Mouse (Mus musculus) cerebral cortex, adult 2 months (tissue): ENCODE results near the gene Plcb1.

Source experiments
- WGBS: fragments of 180-500 bp; shearing (Covaris S2); methylation state at CpG from one replicate; pipeline ENCODE4 v1.1.7; 2018; 5-methylcytosine and 5-hydroxymethylcytosine counted together

Gene Plcb1

DNA sequence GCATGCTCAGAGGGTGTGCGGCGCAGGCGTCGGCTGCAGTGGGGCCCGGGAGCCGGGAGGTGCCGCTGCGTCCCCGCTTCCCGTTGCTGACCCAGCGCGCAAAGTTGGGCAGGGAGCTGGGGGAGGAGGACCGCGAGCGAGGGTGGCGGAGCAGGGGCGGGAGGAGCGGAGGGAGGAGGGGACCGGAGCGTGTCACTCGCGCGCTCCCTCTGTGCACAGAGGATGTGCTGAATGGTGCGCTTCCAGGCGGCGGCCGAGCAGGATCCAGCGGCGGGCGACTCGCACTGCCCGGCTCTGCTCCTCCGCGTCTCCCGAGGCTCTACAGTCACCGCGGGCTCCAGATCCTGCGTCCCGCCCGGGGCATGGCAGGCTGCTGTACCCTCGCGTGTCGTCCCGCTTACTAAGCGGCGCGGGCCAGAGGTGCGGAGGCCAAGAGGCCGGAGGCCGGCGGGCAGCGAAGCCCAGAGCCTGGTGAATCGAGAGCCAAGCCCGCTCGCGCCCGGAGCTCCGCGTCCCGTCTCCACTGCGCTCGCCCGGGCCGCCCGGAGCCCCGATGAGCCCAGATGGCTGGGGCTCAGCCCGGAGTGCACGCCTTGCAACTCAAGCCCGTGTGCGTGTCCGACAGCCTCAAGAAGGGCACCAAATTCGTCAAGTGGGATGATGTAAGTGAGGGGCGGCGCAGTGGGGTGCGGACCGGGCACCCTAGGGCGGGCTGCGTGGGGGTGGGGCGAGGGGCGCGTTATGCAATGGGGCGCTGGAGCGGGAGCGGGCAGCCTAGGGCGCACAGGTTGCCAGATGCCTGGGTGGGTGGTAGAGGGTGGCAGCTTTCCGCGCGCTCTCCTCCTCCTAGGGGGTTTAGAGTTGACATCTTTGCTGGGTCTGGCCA is at the start of gene Plcb1:
TSS of gene Plcb1 (plus strand) at position 98 of the 886 bp plus-strand sequence.
- WGBS, result under 1% methylated on average over 88 of the region's 88 CpGs

DNA sequence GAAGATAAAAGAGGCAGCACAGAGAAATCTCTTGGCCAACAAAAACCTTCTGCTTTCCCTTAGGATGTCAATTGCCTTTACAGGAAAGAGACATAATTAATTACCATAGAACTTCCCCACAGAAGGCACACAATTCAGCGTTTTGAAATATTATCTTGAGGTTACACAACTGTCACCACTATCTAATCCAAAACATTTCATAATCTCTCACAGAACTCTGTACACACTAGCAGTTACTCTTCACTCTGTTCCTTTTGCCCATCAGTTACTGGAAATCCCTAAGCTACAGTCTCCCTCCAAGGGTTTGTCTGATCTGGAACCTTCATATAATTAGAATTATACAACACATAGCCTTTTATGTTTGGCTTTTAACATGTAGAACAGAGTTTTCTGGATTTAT is 29.8 kb upstream of the Plcb1 start:
- 74% methylated on average over 1 of the region's 1 CpGs for WGBS

DNA sequence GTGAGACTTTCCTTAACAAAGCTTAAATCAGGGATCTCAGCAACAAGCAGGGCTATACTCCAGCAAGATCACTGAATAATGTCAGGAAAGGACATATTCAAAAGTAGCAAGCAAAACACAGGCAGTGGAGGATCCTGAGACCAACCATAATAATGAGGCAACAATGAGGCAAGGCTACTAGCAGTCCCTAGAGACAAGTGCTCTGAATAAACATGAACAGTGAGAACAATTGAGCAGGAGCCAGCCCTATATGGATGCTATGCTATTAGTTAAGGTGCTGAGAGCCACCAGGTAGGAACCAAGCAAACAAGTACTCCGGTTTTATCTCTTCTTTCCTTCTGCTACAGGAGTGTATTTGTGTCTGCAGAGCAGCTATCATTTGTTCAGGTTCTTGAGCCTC is 24.8 kb upstream of the Plcb1 start:
- 64% methylated on average over 1 of the region's 1 CpGs for WGBS

DNA sequence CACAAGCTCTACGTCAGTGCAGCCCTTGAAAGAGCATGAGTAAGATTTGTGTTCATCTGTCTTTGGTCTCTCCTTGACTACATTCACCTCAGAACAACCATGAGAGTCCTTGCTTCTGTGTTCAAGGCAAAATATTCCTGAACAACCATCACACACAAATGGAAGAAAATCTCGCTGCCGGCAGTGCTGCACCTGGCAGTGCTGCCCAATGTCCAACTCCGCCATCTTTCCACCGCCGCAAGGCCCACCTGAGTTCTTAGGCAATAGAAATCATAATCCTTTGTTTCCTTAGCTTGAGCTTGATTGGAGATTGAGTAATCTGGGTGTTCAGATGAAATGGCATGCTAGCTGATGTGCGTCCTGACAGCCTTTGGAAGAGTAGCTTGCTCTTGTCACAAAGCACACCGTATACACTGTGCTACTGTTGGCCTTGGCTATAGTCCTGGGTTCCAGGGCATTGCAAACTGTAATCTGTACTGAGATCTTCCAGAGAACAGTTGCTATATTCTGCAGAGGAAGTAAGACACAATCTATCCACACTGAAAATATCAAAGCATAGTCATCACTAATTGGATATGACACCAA is 22.4 kb upstream of the Plcb1 start:
- WGBS, result 97% methylated on average over 8 of the region's 8 CpGs

DNA sequence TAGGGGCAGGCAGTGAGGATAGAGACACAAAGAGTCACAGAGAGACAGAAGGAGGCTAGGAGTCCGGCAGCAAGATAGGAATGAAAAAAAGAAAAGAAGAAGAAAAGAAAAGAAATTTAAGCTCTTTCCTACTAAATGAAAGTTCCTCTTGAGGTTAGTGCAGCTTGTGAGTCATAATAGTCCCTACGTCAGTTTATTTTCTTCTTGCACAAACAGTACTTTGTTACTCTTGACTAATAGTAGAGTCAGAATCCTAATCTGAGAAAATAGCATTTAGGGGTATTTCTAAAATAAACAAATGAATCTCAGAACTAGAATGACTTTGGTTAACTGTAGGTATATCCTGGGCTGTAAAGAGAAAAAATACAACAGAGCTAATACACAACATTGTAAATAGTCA is 21.4 kb upstream of the Plcb1 start:
- 79% methylated on average over 2 of the region's 2 CpGs for WGBS

DNA sequence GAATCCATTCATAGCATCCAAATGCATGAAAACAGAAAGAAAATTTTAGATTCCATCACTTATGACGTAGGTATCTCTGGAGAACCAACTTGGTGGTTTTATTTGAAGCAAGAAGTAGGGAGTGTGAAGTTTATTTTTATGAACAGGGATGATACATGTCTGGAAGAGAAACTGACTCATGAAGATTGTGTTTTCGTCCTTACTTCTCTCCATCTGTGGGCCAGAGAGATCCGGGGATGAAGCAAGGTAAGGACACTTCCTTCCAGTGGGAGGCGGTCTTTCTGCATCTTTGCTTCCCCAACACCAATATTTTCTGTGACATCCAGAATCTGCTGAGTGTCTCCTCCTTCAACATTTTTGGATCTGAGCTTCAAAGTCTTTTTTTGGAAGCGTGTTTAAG is 6.0 kb upstream of the Plcb1 start:
- WGBS, result 26% methylated on average over 5 of the region's 5 CpGs

DNA sequence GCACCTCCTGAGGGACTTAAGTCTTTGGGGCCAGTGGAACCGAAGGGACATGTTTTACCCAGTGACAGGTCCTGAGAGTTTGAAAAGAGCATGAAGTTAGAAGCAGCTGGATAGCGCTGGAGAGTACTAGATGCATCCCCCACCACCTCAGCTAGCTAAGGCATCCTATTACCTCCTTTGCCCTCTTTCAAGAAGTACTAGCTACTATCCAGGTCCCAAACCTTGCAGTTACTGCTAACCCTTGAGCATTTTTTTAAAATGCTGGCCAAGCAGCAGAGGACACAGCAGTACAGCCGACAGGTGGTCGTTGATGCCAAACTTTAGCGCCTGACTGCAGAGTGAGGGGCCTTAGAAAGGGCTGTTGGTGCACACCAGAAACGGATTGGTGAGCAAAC is 986 bp downstream of the Plcb1 start:
- WGBS, result 6% methylated on average over 6 of the region's 6 CpGs

DNA sequence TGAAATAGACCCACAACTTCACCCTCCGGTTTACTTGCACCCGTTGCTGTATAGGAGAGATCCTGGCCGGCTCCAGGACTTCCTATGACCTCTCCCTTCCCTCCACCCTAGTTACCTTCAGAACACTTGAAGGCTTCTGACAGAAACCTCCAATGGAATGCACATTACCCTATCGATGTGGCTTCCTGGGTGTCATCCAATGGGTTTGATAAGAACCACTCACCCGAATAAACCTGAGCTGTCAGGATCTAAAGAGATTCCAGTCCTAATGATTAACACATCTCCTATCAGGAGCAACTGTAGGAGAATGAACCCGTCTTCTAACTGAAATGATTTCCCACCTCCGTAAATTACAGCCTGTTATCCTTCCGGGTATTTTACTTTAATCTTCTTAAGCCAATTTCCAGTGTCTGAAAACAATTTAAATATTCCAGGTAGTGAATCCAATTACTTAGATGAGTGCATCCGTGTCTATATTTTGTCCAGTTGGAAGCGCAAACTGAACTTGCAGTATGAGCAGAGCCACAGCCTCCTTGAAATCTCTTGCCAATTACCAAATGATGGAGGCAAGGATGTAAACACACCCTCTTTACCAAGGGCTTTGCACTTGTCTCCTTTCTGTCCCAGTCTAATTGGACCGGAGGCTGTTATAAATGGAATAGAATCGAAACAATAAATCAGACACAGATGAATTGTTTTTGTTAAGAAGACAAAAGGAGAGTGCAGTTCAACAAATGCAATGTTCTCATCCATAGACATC is 1.6 kb downstream of the Plcb1 start:
- 21% methylated on average over 12 of the region's 12 CpGs for WGBS

DNA sequence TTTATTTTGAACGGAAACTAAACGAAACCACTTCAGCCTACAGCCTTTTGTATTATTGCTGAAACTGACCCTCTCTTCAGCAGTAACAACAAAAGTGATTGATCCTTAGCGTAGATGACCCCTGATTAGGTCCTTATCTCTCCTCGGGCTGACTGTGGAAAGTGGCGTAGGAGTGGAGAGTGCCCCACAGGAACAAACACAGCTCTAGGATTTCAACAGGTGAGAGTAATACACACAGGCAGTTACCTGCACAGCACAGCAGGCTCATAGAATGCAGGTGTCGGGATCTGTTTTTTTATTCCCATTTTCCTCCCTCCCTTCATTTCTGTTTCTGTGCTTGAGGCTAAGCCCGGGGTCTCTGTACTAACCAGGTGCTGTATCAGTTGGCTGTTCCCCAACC is 7.1 kb downstream of the Plcb1 start:
- 87% methylated on average over 7 of the region's 7 CpGs for WGBS

DNA sequence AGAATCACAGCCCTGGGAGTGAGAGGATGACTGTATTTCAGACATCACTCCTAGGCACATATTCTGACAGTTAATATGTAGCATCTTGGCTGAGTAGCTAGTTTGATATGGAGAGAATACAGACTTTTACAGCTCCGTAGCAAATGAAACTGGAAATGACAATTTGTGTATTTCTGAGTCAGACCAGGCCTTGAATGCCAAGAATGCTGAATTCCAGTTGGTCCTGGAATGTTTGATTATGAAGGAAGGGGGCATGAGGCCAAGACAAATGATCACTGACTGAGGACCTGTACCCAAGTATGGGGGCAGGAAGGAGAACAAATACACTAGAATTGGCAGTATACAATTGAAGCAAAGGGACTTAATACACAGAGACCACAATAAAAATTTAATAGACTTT is 14.4 kb downstream of the Plcb1 start:
- 51% methylated on average over 1 of the region's 1 CpGs for WGBS

DNA sequence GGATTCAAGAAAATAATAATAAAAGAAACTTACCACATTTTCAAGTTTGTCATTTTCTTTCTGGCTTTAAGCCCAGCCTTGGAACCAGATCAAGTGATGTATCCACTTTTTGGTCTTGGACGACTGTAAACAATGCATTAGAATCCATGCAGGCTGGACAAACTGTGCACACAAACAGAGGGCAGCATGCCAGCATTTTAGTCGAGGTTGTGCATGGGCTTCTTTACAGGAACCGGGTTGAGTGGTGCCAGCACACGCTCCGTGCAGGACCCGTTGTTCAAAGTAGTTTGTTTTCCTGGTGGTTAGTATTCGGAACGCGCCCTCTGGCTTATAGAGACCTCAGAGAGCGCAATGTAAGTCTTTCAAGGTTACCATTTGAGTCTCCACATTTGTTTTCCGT is 30.5 kb downstream of the Plcb1 start:
- WGBS, result 44% methylated on average over 11 of the region's 11 CpGs

DNA sequence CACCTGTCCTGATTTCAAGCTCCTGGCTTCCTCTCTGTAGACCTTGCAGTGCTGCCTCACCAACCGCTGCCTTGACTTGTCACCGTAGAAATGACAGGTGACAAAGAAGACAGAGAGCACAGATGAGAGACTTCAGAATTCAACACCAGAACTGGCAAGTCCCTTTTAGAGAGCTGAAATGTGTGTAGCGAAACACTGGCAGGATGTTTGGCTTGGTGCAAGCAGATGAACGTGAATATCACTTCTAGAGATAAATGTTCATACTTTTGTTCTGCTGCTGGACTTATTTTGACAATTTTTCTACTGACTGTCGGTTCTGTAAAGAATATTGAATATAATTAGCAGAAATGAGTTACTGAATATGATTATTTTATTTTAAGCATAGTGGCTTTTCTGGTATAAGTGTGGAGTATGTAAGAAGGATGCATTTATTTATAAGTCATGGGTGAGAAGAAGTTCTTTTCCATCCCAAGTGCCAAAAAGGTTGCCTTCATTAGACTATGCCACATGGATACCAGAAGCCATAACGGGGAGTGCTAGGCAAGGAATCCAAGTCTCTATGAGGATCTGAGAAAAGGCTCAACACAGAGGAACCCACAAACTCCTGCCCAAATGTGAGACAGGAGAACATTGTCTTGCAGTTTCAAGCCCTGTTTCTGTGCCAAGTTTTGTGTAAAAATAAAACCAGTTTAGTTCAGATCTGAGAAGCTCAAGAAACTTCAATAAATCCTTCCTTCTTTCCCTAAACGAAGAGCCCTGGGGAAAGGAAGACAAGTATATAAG is 31.4 kb downstream of the Plcb1 start:
- WGBS, result 33% methylated on average over 7 of the region's 7 CpGs

DNA sequence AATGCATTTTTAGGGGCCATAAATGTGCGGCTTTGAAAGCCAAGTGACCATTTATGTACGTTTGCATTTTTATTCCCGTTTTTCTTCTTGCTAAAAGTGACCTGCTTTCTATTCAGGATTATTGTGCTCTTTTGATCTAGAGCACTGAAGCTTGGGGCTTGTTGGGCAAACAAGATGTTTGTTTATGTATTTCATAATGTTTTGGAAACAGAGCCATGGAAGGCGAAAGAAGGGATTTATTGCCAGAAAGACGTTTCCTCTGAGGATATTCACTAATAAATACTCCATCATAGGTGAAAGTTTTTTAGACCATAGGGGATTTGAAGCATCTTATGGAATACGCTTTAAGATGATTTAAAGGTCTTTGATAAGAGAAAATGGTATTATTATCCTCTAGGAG is 35.3 kb downstream of the Plcb1 start:
- whole genome bisulfite sequencing, result 67% methylated on average over 6 of the region's 6 CpGs

DNA sequence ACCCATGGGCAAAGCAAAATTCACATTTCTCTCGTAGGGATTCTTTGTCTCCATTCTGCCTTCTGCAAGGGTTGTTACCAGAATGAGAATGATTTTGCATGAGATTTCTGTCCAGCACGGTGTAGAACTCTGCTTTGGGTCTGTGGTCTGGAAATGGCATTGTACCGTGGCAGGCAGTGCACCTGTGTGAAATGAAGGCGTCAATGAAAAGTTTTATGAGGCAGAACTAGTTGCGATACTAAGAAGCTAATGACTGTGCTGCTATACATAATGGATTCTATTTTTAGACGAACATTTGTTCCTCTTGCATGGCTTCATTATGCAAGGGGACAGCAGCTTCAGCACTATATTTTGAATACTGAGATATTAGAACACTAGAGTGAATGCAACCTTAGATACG is 39.8 kb downstream of the Plcb1 start:
- 29% methylated on average over 7 of the region's 7 CpGs for WGBS

DNA sequence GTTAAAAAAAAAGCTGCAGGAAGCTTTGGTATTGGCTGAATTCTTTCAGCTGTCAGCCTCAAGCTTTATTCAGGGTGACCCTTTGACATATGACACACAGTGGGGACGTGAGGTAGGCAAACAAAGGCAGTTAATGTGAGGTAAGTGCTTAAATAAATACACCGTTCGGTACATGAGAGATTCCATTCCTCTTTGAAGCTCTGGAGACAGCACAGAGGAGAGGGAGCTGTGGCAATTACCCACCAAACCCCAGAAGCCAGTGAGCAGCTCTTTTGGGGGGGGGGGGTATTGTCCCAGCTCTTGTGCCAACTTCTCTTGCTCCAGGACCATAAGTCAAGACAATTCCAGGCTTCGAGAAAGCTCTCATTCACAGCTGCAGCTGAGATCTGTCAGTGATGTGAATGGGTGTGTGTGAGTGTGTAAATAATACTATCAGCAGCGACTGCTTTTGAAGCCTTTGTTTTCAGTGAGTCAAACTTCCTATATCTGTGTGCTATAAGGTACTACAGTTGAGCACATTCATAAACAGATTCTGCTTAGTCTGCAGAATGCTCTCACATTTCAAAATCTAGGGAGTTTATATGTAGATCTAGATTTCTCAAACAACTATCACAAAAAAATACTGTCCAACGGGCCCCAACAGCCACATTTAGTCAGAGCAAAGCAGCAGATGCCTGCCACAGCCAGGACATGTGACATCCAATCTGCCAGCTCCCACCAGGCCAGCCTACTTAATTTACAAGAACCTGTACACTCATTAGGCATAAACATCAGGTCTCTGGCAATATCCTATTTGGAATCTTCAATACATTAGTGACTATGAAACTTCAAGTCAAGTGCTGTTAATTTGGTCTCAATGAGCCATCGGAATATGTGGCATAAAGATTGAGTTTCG is 40.5 kb downstream of the Plcb1 start:
- WGBS, result 47% methylated on average over 8 of the region's 8 CpGs

DNA sequence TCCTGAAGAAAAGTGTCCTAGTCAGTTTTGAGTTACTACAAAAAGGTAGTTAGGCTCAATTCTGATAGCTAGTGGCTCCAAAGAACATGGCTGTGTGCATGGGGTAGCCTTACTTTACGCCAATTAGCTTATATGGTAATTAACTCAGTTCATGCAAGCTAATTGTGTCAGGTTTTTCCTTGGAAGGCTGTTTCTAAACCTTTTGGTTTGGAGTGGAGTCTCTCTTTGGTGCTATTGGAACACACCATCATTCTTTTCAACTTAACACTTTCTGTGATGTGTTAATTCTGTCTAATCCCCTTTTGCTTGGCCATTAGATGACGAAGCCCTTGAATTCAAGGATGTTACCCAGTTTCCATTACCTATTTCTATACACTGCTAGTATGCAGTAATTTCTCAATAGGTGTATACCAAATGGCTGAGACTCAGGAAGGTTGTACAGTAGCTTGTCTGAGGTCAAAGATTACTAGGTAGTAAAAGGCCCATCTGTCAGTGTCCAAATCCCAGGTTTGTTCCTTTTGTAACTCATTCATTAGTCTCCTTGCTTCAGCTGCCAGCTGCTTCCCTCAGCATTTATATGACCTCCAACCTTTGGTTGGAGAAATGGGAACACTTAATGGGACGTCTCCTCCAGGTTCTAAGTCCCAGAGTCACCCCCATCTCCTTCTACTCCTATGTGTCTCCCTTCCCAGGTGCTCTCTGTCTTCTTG is 42.1 kb downstream of the Plcb1 start:
- WGBS, result 81% methylated on average over 3 of the region's 3 CpGs

DNA sequence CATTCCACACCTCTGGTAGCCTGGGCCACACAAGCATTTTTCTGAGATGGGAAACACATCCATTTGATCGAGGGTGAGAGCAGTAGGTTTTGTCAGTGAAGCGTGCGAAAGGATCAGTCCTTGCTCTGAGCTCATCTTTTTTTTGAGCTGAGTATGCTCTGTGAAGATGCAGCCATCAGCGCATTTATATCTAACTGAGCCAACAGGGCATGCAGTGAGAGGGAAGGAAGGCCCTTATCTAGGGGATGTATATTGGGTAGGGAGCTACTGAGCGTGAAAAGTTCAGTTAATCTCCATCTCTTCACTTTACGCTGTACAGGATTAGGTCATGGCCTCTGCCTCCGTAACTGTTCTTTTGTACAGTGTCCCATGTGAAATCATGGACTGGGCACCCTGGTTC is 46.0 kb downstream of the Plcb1 start:
- WGBS, result 90% methylated on average over 7 of the region's 7 CpGs

DNA sequence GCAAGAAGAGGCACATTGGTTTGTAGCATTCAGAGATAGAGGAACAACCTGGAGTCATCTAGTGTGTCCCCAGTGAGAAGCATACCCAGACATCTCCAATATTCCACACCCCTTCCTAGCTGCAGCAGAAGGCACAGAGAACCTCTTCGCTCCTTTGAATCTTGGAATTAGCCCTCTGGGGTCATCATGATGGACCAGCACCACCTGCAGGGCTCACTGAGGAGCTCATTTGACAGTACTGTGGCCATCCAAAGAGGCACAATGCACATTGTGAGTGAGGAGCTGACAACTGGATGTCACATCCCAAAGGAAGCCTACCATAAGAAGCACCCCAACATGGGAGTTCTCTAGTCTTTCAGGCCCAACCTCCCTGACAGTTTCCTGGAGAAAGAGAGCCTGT is 50.2 kb downstream of the Plcb1 start:
- WGBS, result 86% methylated on average over 1 of the region's 1 CpGs

DNA sequence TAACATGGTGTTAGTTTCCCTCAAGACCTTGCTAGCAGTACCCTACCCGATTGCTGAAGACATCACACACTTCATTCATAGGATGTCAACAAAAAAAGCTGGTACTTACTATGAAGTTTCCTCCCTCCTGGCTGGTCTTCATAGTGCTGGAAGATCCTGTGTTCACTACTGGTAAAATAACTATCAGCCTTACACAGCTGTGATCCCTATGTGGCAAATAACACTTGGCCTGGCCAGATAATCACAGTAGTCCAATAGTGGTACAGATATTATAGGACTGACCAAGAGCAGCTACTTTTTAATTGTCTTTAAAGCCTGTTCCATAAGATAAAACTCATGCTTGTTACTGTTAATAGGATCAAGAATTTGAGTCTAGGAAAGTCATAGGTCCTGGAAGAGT is 52.3 kb downstream of the Plcb1 start:
- WGBS, result 80% methylated on average over 1 of the region's 1 CpGs

DNA sequence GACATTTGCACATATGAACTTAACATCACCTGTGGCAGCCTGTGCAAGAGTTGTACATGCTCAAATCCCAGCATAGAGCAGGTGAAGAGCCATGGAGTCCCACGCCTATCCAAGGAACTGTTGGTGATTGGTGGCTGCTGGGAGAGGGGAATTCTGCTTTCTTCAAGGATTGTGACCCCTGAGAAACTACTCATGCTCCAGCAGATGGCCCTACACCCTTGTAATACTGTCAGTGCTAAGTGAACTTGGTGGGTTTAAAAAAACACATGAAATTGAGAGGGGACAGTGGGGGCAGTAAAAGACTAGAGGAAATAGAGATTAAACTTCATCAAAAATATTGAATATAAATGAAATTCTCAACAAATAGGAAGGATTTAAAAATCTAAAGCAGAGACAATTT is 53.0 kb downstream of the Plcb1 start:
- 86% methylated on average over 1 of the region's 1 CpGs for WGBS
